Mouse (Mus musculus): Measurements from ENCODE around the gene 1700029H14Rik.

The 1700029H14Rik gene

GRCm38 (mm10) chr8:13541526-13541925 lies 20.7 kb downstream of the 1700029H14Rik start:
- DNase-seq (ENCODE audit: low read depth, low spot score): peak; percentile 88

- no peak for DNase-seq (ENCODE audit: low read depth, low spot score)
Measured at GRCm38 (mm10) chr8:13540122-13540521, 22.1 kb downstream of the 1700029H14Rik start.

GRCm38 (mm10) chr8:13538821-13539220 lies 23.4 kb downstream of the 1700029H14Rik start:
- DNase-seq (ENCODE audit: low read depth, low spot score): no peak

- peak; percentile 33 for DNase-seq (ENCODE audit: low read depth, low spot score)
Measured at GRCm38 (mm10) chr8:13537102-13537501, 25.2 kb downstream of the 1700029H14Rik start.

GRCm38 (mm10) chr8:13533123-13533522 lies 29.1 kb downstream of the 1700029H14Rik start:
- no peak for DNase-seq (ENCODE audit: low read depth, low spot score)

GRCm38 (mm10) chr8:13531602-13532171 lies 30.6 kb downstream of the 1700029H14Rik start:
- no peak for DNase-seq (ENCODE audit: low read depth, low spot score)

GRCm38 (mm10) chr8:13530941-13531340 lies 31.3 kb downstream of the 1700029H14Rik start:
- no peak for DNase-seq (ENCODE audit: low read depth, low spot score)

- no peak for DNase-seq (ENCODE audit: low read depth, low spot score)
Measured at GRCm38 (mm10) chr8:13530401-13530800, 31.9 kb downstream of the 1700029H14Rik start.

- DNase-seq (ENCODE audit: low read depth, low spot score): no peak
Measured at GRCm38 (mm10) chr8:13529891-13530316, 32.4 kb downstream of the 1700029H14Rik start.

- no peak for DNase-seq (ENCODE audit: low read depth, low spot score)
Measured at GRCm38 (mm10) chr8:13529011-13529840, 33.0 kb downstream of the 1700029H14Rik start.

GRCm38 (mm10) chr8:13521392-13521791 lies 40.9 kb downstream of the 1700029H14Rik start:
- DNase-seq (ENCODE audit: low read depth, low spot score): no peak

- DNase-seq (ENCODE audit: low read depth, low spot score): no peak
Measured at GRCm38 (mm10) chr8:13520349-13520748, 41.9 kb downstream of the 1700029H14Rik start.

GRCm38 (mm10) chr8:13519503-13519902 lies 42.8 kb downstream of the 1700029H14Rik start:
- DNase-seq (ENCODE audit: low read depth, low spot score): no peak

- DNase-seq (ENCODE audit: low read depth, low spot score): no peak
Measured at GRCm38 (mm10) chr8:13517284-13517781, 44.9 kb downstream of the 1700029H14Rik start.

GRCm38 (mm10) chr8:13516728-13517127 lies 45.5 kb downstream of the 1700029H14Rik start:
- no peak for DNase-seq (ENCODE audit: low read depth, low spot score)

- DNase-seq (ENCODE audit: low read depth, low spot score): no peak
Measured at GRCm38 (mm10) chr8:13516011-13516442, 46.2 kb downstream of the 1700029H14Rik start.

- DNase-seq (ENCODE audit: low read depth, low spot score): no peak
Measured at GRCm38 (mm10) chr8:13513556-13514370, 48.5 kb downstream of the 1700029H14Rik start.

- no peak for DNase-seq (ENCODE audit: low read depth, low spot score)
Measured at GRCm38 (mm10) chr8:13512677-13513076, 49.6 kb downstream of the 1700029H14Rik start.

- peak; percentile 23 for DNase-seq (ENCODE audit: low read depth, low spot score)
Measured at GRCm38 (mm10) chr8:13512016-13512415, 50.2 kb downstream of the 1700029H14Rik start.

- no peak for DNase-seq (ENCODE audit: low read depth, low spot score)
Measured at GRCm38 (mm10) chr8:13507284-13507937, 54.9 kb downstream of the 1700029H14Rik start.

GRCm38 (mm10) chr8:13506849-13507248 lies 55.4 kb downstream of the 1700029H14Rik start:
- no peak for DNase-seq (ENCODE audit: low read depth, low spot score)
